Mouse (Mus musculus) forebrain, embryonic 10.5 days (tissue): Measurements from ENCODE around the gene Ccdc191. TPM values are rescaled to one million over a fixed set of nuclear protein-coding genes. Genes with fewer than 3 reads are reported as not detected.

Experiments used
- DNase-seq: peaks from one replicate; pipeline ENCODE4 v3.0.0-alpha.2; 2017; ENCODE audit warnings: low spot score; ENCODE audit errors: extremely low spot score
- H3K27ac ChIP-seq: fragments of 300-500 bp; sonication (generic); 2 replicates; pipeline ENCODE4 v1.5.1; 2016; ENCODE audit warnings: mild to moderate bottlenecking
- H3K27me3 ChIP-seq: fragments of 300-500 bp; sonication (generic); 2 replicates; pipeline ENCODE4 v1.6.1; 2016; ENCODE audit warnings: mild to moderate bottlenecking; ENCODE audit not compliant: poor library complexity, severe bottlenecking
- H3K36me3 ChIP-seq: fragments of 300-500 bp; sonication (generic); replicated peaks from 2 replicates; pipeline ENCODE4 v1.6.1; 2016; ENCODE audit warnings: mild to moderate bottlenecking, moderate library complexity
- H3K4me1 ChIP-seq: fragments of 300-500 bp; sonication (generic); 2 replicates; pipeline ENCODE4 v1.6.1; 2016
- H3K4me3 ChIP-seq: fragments of 300-500 bp; sonication (generic); 2 replicates; pipeline ENCODE4 v1.5.1; 2016; ENCODE audit warnings: mild to moderate bottlenecking, moderate library complexity
- H3K9me3 ChIP-seq: fragments of 300-500 bp; sonication (generic); 2 replicates; pipeline ENCODE4 v1.6.1; 2016; ENCODE audit warnings: mild to moderate bottlenecking, moderate library complexity
- WGBS: fragments of 180-500 bp; shearing (Covaris S2); methylation state at CpG from one replicate; pipeline ENCODE4 v1.1.7; 2016; 5-methylcytosine and 5-hydroxymethylcytosine counted together
- polyA plus RNA-seq: library from polyadenylated mRNA; unstranded; fragments of >200 nt; fragmentation: Nextera tagmentation; extraction: Ambion mirVana; gene quantifications from 2 replicates; pipeline ENCODE4 v1.2.1, GENCODE M21; 2016

The Ccdc191 gene
- polyA plus RNA-seq, 1 experiment from 2014 or later = 17.0 TPM

GRCm38 (mm10) chr16:43900138-43900537 lies 10.5 kb downstream of the Ccdc191 start:
- H3K27me3 ChIP-seq = no peaks in the 10 kb centered on the region
- H3K36me3 ChIP-seq = peaks cover 6% of the 10 kb centered on the region; the same call in 1 of the 2 replicates
- DNase-seq = no peak
- H3K4me3 ChIP-seq = no peak overlapping the region
- H3K27ac ChIP-seq = no peak overlapping the region
- H3K9me3 ChIP-seq = no peaks in the 10 kb centered on the region; the same call in 1 of the 2 replicates
- H3K4me1 ChIP-seq = no peaks in the 10 kb centered on the region
- WGBS = 90% methylated on average over 4 of the region's 4 CpGs

- Histone ChIP-seq H3K4me3 (no peak overlapping the region), H3K4me1 (no peaks in the 10 kb centered on the region), H3K36me3 (peaks cover 6% of the 10 kb centered on the region; the same call in 1 of the 2 replicates), H3K27ac (no peak overlapping the region), H3K9me3 (no peaks in the 10 kb centered on the region; the same call in 1 of the 2 replicates), H3K27me3 (no peaks in the 10 kb centered on the region)
- no peak for DNase-seq
These were observed 11.0 kb downstream of the Ccdc191 start for GRCm38 (mm10) chr16:43900571-43900970.

GRCm38 (mm10) chr16:43908881-43909280 lies 19.3 kb downstream of the Ccdc191 start:
- no peaks in the 10 kb centered on the region for H3K9me3 ChIP-seq
- no peaks in the 10 kb centered on the region for H3K27me3 ChIP-seq
- peaks cover 36% of the 10 kb centered on the region for H3K36me3 ChIP-seq
- no peak for DNase-seq
- no peak overlapping the region for H3K27ac ChIP-seq
- 83% methylated on average over 2 of the region's 2 CpGs for WGBS
- H3K4me1 ChIP-seq = no peaks in the 10 kb centered on the region
- no peak overlapping the region for H3K4me3 ChIP-seq

GRCm38 (mm10) chr16:43918867-43919266 lies 29.3 kb downstream of the Ccdc191 start:
- DNase-seq = no peak
- no peak overlapping the region for H3K4me3 ChIP-seq
- no peaks in the 10 kb centered on the region for H3K9me3 ChIP-seq
- 0 out of 2 replicates have a peak, but pooled peaks cover 4% of the 10 kb centered on the region for H3K4me1 ChIP-seq
- peaks cover 12% of the 10 kb centered on the region; the same call in 1 of the 2 replicates for H3K36me3 ChIP-seq
- no peak overlapping the region for H3K27ac ChIP-seq
- H3K27me3 ChIP-seq = no peaks in the 10 kb centered on the region
- 87% methylated on average over 3 of the region's 3 CpGs for WGBS

- Histone ChIP-seq H3K27me3 (no peaks in the 10 kb centered on the region), H3K4me3 (no peak overlapping the region), H3K4me1 (0 out of 2 replicates have a peak, but pooled peaks cover 4% of the 10 kb centered on the region), H3K36me3 (peaks cover 6% of the 10 kb centered on the region; the same call in 1 of the 2 replicates), H3K27ac (no peak overlapping the region), H3K9me3 (no peaks in the 10 kb centered on the region)
- DNase-seq = no peak
- 72% methylated on average over 2 of the region's 2 CpGs for WGBS
These were observed 32.4 kb downstream of the Ccdc191 start for GRCm38 (mm10) chr16:43922024-43922423.

GRCm38 (mm10) chr16:43922630-43923029 lies 33.0 kb downstream of the Ccdc191 start:
- DNase-seq = no peak
- Histone ChIP-seq H3K27me3 (no peaks in the 10 kb centered on the region), H3K4me3 (no peak overlapping the region), H3K4me1 (0 out of 2 replicates have a peak, but pooled peaks cover 4% of the 10 kb centered on the region), H3K27ac (no peak overlapping the region), H3K36me3 (peaks cover 6% of the 10 kb centered on the region; the same call in 1 of the 2 replicates), H3K9me3 (no peaks in the 10 kb centered on the region)
- WGBS = 65% methylated on average over 3 of the region's 3 CpGs

GRCm38 (mm10) chr16:43925001-43925558 lies 35.5 kb downstream of the Ccdc191 start:
- Histone ChIP-seq H3K27me3 (no peaks in the 10 kb centered on the region), H3K27ac (no peak overlapping the region), H3K36me3 (no peaks in the 10 kb centered on the region), H3K9me3 (no peaks in the 10 kb centered on the region), H3K4me1 (0 out of 2 replicates have a peak, but pooled peaks cover 4% of the 10 kb centered on the region), H3K4me3 (no peak overlapping the region)
- WGBS = 78% methylated on average over 6 of the region's 6 CpGs
- no peak for DNase-seq

GRCm38 (mm10) chr16:43925846-43926245 lies 36.2 kb downstream of the Ccdc191 start:
- Histone ChIP-seq H3K4me3 (no peak overlapping the region), H3K36me3 (no peaks in the 10 kb centered on the region), H3K9me3 (no peaks in the 10 kb centered on the region), H3K27ac (no peak overlapping the region), H3K4me1 (0 out of 2 replicates have a peak, but pooled peaks cover 4% of the 10 kb centered on the region), H3K27me3 (no peaks in the 10 kb centered on the region)
- no peak for DNase-seq
- 85% methylated on average over 1 of the region's 1 CpGs for WGBS

- 72% methylated on average over 6 of the region's 6 CpGs for WGBS
- H3K9me3 ChIP-seq = no peaks in the 10 kb centered on the region
- no peak within 1 kb of the TSS for H3K4me3 ChIP-seq
- no peak for DNase-seq
- no peak within 1 kb of the TSS for H3K27ac ChIP-seq
- H3K36me3 ChIP-seq = no peaks in the 10 kb centered on the region
- 0 out of 2 replicates have a peak, but pooled peaks cover 4% of the 10 kb centered on the region for H3K4me1 ChIP-seq
- H3K27me3 ChIP-seq = no peaks in the 10 kb centered on the region
These were observed 36.8 kb downstream of the Ccdc191 start, which contains the start of gene Qtrt2 for GRCm38 (mm10) chr16:43926341-43926859. Gene Qtrt2 (minus strand): TSS chr16:43926809.

- no peak overlapping the region for H3K4me3 ChIP-seq
- H3K36me3 ChIP-seq = no peaks in the 10 kb centered on the region
- H3K27me3 ChIP-seq = no peaks in the 10 kb centered on the region
- no peak overlapping the region for H3K27ac ChIP-seq
- no peaks in the 10 kb centered on the region for H3K9me3 ChIP-seq
- no peak for DNase-seq
- no peaks in the 10 kb centered on the region for H3K4me1 ChIP-seq
These were observed 41.0 kb downstream of the Ccdc191 start for GRCm38 (mm10) chr16:43930577-43930976.

- Histone ChIP-seq H3K4me3 (no peak overlapping the region), H3K9me3 (no peaks in the 10 kb centered on the region), H3K27ac (no peak overlapping the region), H3K36me3 (no peaks in the 10 kb centered on the region), H3K4me1 (no peaks in the 10 kb centered on the region), H3K27me3 (no peaks in the 10 kb centered on the region)
- no peak for DNase-seq
- 91% methylated on average over 3 of the region's 3 CpGs for WGBS
These were observed 41.9 kb downstream of the Ccdc191 start for GRCm38 (mm10) chr16:43931502-43931901.

- Histone ChIP-seq H3K4me3 (no peak overlapping the region), H3K36me3 (no peaks in the 10 kb centered on the region), H3K9me3 (no peaks in the 10 kb centered on the region), H3K4me1 (no peaks in the 10 kb centered on the region), H3K27me3 (no peaks in the 10 kb centered on the region), H3K27ac (no peak overlapping the region)
- no peak for DNase-seq
- WGBS = 90% methylated on average over 7 of the region's 7 CpGs
These were observed 42.7 kb downstream of the Ccdc191 start for GRCm38 (mm10) chr16:43932319-43932718.

GRCm38 (mm10) chr16:43933041-43933440 lies 43.4 kb downstream of the Ccdc191 start:
- no peak overlapping the region for H3K4me3 ChIP-seq
- no peaks in the 10 kb centered on the region for H3K9me3 ChIP-seq
- no peak for DNase-seq
- no peaks in the 10 kb centered on the region for H3K36me3 ChIP-seq
- no peak overlapping the region for H3K27ac ChIP-seq
- 92% methylated on average over 6 of the region's 6 CpGs for WGBS
- no peaks in the 10 kb centered on the region for H3K27me3 ChIP-seq
- no peaks in the 10 kb centered on the region for H3K4me1 ChIP-seq
